Mouse (Mus musculus) heart, embryonic 16.5 days (tissue): ENCODE data around the gene Med17. TPM values are rescaled to one million over a fixed set of nuclear protein-coding genes. Genes with fewer than 3 reads are reported as not detected.

ENCODE experiments used
- ATAC-seq: fragments of 200-750 bp; cut with Nextera tagmentation; replicated peaks from 2 replicates; pipeline ENCODE4 v1.8.0; 2017; ENCODE audit warnings: moderate number of reproducible peaks; ENCODE audit not compliant: insufficient read depth, low FRiP score; ENCODE audit errors: extremely low read depth
- H3K27ac ChIP-seq: fragments of 300-500 bp; sonication (generic); 2 replicates; pipeline ENCODE4 v1.5.1; 2014; ENCODE audit warnings: mild to moderate bottlenecking, low read length, control low read depth, moderate library complexity
- H3K27me3 ChIP-seq: fragments of 300-500 bp; sonication (generic); 2 replicates; pipeline ENCODE4 v1.6.1; 2014; ENCODE audit warnings: low read length, mixed read lengths; ENCODE audit not compliant: control insufficient read depth, insufficient read depth
- H3K36me3 ChIP-seq: fragments of 300-500 bp; sonication (generic); 2 replicates; pipeline ENCODE4 v1.6.1; 2014; ENCODE audit not compliant: control insufficient read depth, insufficient read depth
- H3K4me1 ChIP-seq: fragments of 300-500 bp; sonication (generic); 2 replicates; pipeline ENCODE4 v1.6.1; 2014; ENCODE audit warnings: low read length, mixed read lengths; ENCODE audit not compliant: control insufficient read depth, insufficient read depth
- H3K4me2 ChIP-seq: fragments of 300-500 bp; sonication (generic); 2 replicates; pipeline ENCODE4 v1.6.1; 2014; ENCODE audit warnings: low read depth, mild to moderate bottlenecking, control low read depth, low read length
- H3K4me3 ChIP-seq: fragments of 300-500 bp; sonication (generic); 2 replicates; pipeline ENCODE4 v1.5.1; 2014; ENCODE audit warnings: mild to moderate bottlenecking, control low read depth, low read length
- H3K9ac ChIP-seq: fragments of 300-500 bp; sonication (generic); 2 replicates; pipeline ENCODE4 v1.6.1; 2014; ENCODE audit warnings: low read length, control low read depth
- H3K9me3 ChIP-seq: fragments of 300-500 bp; sonication (generic); replicated peaks from 2 replicates; pipeline ENCODE4 v1.6.1; 2016; ENCODE audit warnings: low read length; ENCODE audit not compliant: control insufficient read depth
- WGBS: fragments of 180-500 bp; shearing (Covaris S2); extraction: QIAGEN DNeasy Blood & Tissue Kit; methylation state at CpG from one replicate; pipeline ENCODE4 v1.1.7; 2014; 5-methylcytosine and 5-hydroxymethylcytosine counted together
- polyA plus RNA-seq: library from polyadenylated mRNA; unstranded; fragments of >200 nt; fragmentation: Nextera tagmentation; extraction: Ambion mirVana; gene quantifications from 2 replicates; pipeline ENCODE4 v1.2.1, GENCODE M21; 2015

The Med17 gene
- polyA plus RNA-seq, 1 experiment from 2014 or later = 21.1 TPM

DNA sequence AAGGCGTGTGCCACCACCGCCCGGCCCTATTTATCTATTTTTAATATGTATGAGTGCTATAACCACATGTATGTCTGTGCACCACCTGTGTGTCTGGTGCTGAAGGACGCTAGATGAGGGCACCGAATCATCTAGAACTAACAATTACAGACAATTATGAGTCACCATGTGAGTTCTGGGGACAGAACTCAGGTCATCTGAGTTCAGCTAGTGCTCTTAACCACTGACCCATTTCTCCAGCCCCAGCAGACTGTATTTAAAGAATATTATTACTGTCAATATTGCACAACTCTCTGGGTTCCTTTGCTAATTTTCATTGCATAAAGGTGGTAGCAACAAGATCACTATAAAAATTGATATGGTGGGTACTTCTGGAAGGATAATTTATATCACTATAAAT, 20.3 kb upstream of the Med17 start:
- Histone ChIP-seq H3K4me3 (no peak overlapping the region), H3K9me3 (no peaks in the 10 kb centered on the region), H3K27ac (no peak overlapping the region), H3K4me1 (peaks cover 5% of the 10 kb centered on the region; the same call in 1 of the 2 replicates), H3K9ac (no peak overlapping the region), H3K4me2 (no peak overlapping the region), H3K36me3 (no peaks in the 10 kb centered on the region), H3K27me3 (no peaks in the 10 kb centered on the region)
- ATAC-seq = no peak
- WGBS = 86% methylated on average over 5 of the region's 5 CpGs

DNA sequence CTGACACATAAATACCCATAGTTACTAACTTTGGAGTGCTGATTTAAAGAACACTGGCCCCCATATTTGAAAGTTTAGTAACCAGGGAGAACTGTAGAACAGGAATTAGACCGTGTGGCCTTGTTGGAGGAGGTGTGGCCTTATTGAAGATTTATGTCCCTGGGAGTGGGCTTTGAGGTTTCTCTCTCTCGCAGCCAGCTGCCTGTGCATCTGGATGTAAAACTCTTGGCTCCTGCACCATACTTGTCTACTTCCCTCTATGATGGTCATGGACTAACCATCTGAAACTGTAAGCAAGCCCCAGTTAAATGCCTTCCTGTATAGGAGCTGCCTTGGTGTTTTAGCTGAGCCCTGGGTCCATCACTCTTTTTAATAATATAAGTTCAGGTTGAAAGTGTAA, 18.7 kb upstream of the Med17 start:
- H3K27me3 ChIP-seq = no peaks in the 10 kb centered on the region

GRCm38 (mm10) chr9:15297112-15297511, 17.4 kb upstream of the Med17 start:
- Histone ChIP-seq H3K4me1 (peaks cover 5% of the 10 kb centered on the region; the same call in 1 of the 2 replicates), H3K9me3 (no peaks in the 10 kb centered on the region), H3K27me3 (no peaks in the 10 kb centered on the region), H3K4me3 (no peak overlapping the region), H3K9ac (no peak overlapping the region), H3K36me3 (no peaks in the 10 kb centered on the region), H3K27ac (no peak overlapping the region), H3K4me2 (no peak overlapping the region)
- no peak for ATAC-seq
- 88% methylated on average over 7 of the region's 7 CpGs for WGBS

More for the DNA sequence above, 18.7 kb upstream of the Med17 start:
- no peak for ATAC-seq
- no peak overlapping the region for H3K27ac ChIP-seq
- no peak overlapping the region for H3K4me2 ChIP-seq
- H3K36me3 ChIP-seq = no peaks in the 10 kb centered on the region
- no peaks in the 10 kb centered on the region for H3K9me3 ChIP-seq
- WGBS = 60% methylated on average over 2 of the region's 2 CpGs
- no peak overlapping the region for H3K4me3 ChIP-seq
- H3K4me1 ChIP-seq = peaks cover 5% of the 10 kb centered on the region; the same call in 1 of the 2 replicates
- H3K9ac ChIP-seq = no peak overlapping the region

GRCm38 (mm10) chr9:15289251-15289650, 9.5 kb upstream of the Med17 start:
- no peak; the same call in 1 of the 2 replicates for ATAC-seq
- 47% methylated on average over 6 of the region's 6 CpGs for WGBS
- no peaks in the 10 kb centered on the region for H3K9me3 ChIP-seq

GRCm38 (mm10) chr9:15288402-15288801, 8.7 kb upstream of the Med17 start:
- H3K9ac ChIP-seq = no peak overlapping the region
- H3K27ac ChIP-seq = no peak overlapping the region
- no peak overlapping the region for H3K4me2 ChIP-seq
- H3K4me3 ChIP-seq = no peak overlapping the region
- H3K27me3 ChIP-seq = no peaks in the 10 kb centered on the region
- H3K4me1 ChIP-seq = no peaks in the 10 kb centered on the region
- H3K9me3 ChIP-seq = no peaks in the 10 kb centered on the region
- ATAC-seq = no peak
- H3K36me3 ChIP-seq = no peaks in the 10 kb centered on the region
- 77% methylated on average over 3 of the region's 3 CpGs for WGBS

More at GRCm38 (mm10) chr9:15289251-15289650, 9.5 kb upstream of the Med17 start:
- no peaks in the 10 kb centered on the region for H3K4me1 ChIP-seq
- no peaks in the 10 kb centered on the region for H3K36me3 ChIP-seq
- H3K4me3 ChIP-seq = no peak overlapping the region
- no peaks in the 10 kb centered on the region for H3K27me3 ChIP-seq
- H3K4me2 ChIP-seq = no peak overlapping the region
- H3K27ac ChIP-seq = no peak overlapping the region
- no peak overlapping the region for H3K9ac ChIP-seq

DNA sequence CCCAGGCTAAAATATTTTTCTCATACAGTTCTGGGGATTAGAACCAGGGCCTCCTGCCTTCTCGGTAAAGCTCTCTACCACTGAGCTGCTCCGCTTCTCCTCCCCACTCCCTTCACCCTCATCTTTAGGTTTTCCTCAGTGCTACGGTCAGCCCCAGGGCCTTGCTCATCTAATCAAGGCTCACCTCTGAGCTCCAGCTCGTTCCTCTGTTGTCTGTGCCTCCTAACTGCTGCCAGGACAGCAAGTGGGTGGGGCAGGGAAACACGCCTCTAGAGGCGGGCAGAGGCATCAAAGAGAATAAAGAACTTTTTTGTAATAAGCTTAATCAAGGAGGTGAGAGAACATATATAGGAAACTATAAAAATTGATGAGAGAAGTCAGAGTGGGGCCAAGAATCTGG, 8.1 kb upstream of the Med17 start:
- ATAC-seq = no peak
- Histone ChIP-seq H3K27ac (no peak overlapping the region), H3K4me1 (no peaks in the 10 kb centered on the region), H3K36me3 (no peaks in the 10 kb centered on the region), H3K9ac (no peak overlapping the region), H3K4me2 (no peak overlapping the region), H3K27me3 (no peaks in the 10 kb centered on the region), H3K4me3 (no peak overlapping the region), H3K9me3 (no peaks in the 10 kb centered on the region)
- 63% methylated on average over 6 of the region's 6 CpGs for WGBS

GRCm38 (mm10) chr9:15285443-15285842, 5.7 kb upstream of the Med17 start:
- no peaks in the 10 kb centered on the region for H3K36me3 ChIP-seq
- no peak overlapping the region for H3K9ac ChIP-seq
- WGBS = 73% methylated on average over 3 of the region's 3 CpGs
- H3K4me3 ChIP-seq = no peak overlapping the region
- H3K27me3 ChIP-seq = no peaks in the 10 kb centered on the region
- H3K27ac ChIP-seq = no peak overlapping the region
- ATAC-seq = no peak
- peaks cover 4% of the 10 kb centered on the region for H3K4me1 ChIP-seq
- no peak overlapping the region for H3K4me2 ChIP-seq
- H3K9me3 ChIP-seq = no peaks in the 10 kb centered on the region

DNA sequence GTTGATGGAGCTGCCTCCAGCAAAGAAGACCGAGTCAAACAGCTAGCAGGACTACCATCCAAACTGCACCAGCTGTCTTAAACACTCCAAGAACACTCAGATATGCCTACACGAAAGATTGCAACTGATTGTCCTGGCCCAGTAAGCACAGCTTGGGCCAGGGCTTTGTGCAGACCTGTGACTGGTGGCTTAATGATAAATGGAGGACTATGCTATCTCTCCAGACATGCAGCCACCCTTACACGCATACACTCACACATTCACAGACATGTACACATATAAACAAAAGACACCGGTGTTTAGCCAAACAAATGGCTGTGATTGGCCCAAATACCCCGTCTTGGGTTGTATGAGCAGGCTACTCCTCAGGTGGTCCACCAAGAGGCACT, 754 bp upstream of the Med17 start:
- Histone ChIP-seq H3K9me3 (no peaks in the 10 kb centered on the region), H3K9ac (peak overlapping the region; percentile 99), H3K27ac (no peak overlapping the region), H3K36me3 (peaks cover 4% of the 10 kb centered on the region), H3K27me3 (no peaks in the 10 kb centered on the region), H3K4me3 (peak overlapping the region; percentile 100), H3K4me1 (peaks cover 14% of the 10 kb centered on the region), H3K4me2 (peak overlapping the region; percentile 63)
- WGBS = 48% methylated on average over 5 of the region's 5 CpGs
- ATAC-seq = no peak

DNA sequence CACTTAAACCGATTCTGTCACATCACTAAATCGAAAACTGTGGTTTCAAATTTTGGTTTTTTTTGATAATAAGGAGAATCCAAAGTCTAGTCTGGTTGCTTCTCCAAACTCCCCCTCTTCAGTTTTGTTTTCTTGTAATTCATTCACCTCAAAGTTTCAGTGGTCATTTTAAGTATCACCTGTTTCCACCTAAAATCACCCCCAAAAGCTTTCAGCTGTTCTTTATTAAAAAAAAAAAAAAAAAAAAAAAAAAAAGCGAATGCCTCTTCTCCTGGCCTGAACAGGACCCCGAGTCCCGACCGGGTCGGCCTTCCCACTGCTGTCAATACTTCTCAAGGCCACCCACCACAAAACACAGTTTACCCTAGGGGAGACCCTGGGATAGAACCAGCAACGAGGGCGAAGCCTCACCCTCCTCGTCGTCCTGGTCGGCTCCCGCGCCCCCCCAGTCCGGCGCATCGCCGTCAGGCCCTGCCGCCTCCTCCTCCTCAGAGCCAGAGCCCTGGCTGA, 537 bp downstream of the Med17 start:
- peak overlapping the region; percentile 99 for H3K9ac ChIP-seq
- no peaks in the 10 kb centered on the region for H3K27me3 ChIP-seq
- H3K27ac ChIP-seq = peak overlapping the region; percentile 93
- 8% methylated on average over 19 of the region's 19 CpGs for WGBS
- peaks cover 14% of the 10 kb centered on the region for H3K4me1 ChIP-seq
- peak overlapping the region; percentile 84 for H3K4me2 ChIP-seq
- peak overlapping the region; percentile 100 for H3K4me3 ChIP-seq
- H3K9me3 ChIP-seq = no peaks in the 10 kb centered on the region
- H3K36me3 ChIP-seq = peaks cover 14% of the 10 kb centered on the region
- no peak for ATAC-seq
